Mouse (Mus musculus) left cerebral cortex, postnatal 4 days (tissue): ENCODE measurements around the gene Hdgf. TPM values are rescaled to one million over a fixed set of nuclear protein-coding genes. Genes with fewer than 3 reads are reported as not detected.
"Not testable (repeated sequence)": the region's sequence is repeated elsewhere in the genome, so short reads cannot be mapped to it uniquely, and the experiment has no call there.

ENCODE experiments used
- DNase-seq: peaks from one replicate; pipeline ENCODE4 v3.0.0-alpha.2; 2022
- intact Hi-C: fragments of 180-260 bp; cut with DNase I; formaldehyde crosslinking; loops from one replicate; pipeline ENCODE4 v1.15.1; 2025
- total RNA-seq, 2 experiments: library from RNA; stranded (reverse); gene quantifications; 2 replicates each; pipeline ENCODE4 v1.2.3; 2021

Gene Hdgf
- 100 to 1,000 TPM; 131 to 136 TPM for total RNA-seq

DNA sequence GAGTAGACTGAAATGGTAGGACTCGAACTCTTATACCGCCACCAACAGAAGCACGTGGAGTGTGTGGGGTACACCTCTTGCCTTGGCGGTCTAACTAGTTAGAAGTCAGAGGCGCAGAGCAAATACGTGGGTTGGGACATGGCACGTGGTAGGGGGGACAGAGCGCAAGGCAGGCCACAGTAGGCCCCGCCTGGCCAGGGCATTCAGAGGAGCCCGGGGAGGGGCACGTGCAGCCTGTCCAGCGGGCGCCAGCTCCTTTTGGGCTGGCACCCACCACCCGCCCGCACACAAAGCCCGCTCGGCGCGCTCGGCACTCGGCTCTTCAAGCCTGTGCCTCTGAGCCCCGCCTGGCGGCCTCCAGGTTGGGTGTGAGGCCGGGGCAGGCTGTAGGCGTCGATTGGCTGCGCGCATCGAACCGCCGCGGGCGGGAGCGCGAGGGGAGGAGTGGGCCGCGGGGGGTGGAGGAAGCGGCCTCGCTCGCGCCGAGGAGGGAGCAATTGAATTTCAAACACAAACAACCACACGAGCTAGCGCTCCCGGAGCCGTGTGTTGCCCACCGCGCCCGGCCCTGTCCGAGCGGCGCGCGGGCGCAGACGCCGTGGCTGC lies at the start of gene Hdgf:
Gene Hdgf (plus strand): TSS at position 442 of the 606 bp plus-strand sequence.
- intact Hi-C loops: no loop called here
- DNase-seq: peak; percentile 97

DNA sequence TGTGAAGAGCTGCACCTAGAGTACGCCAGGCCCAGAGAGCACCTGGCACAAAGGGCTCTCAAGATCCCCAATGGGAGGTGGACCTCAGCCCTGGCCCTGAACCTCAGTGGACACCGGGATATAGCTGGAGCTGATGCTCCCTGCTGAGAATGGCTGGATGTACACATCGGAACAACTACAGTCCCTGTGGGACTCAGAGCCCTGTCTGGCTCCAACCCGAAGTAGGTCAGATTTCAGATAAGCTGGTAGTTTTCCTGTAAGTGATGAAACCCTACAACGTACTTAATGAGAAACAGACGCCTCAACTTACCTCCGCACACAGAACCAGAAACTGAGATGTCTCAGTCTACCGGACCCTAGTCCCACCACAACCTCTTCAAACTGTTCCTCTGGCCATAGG lies 48.5 kb upstream of the Hdgf start:
- intact Hi-C loops: loop anchor here (5.0 kb wide), 1 partner anchor 85 kb away; no protein-coding TSS in a partner anchor

GRCm38 (mm10) chr3:87859813-87860212 lies 46.3 kb upstream of the Hdgf start:
- DNase-seq: peak; percentile 64
- intact Hi-C loops: loop anchor here (5.0 kb wide), 1 partner anchor 88 kb away; no protein-coding TSS in a partner anchor

More for the DNA sequence above, 48.5 kb upstream of the Hdgf start:
- DNase-seq: no peak

DNA sequence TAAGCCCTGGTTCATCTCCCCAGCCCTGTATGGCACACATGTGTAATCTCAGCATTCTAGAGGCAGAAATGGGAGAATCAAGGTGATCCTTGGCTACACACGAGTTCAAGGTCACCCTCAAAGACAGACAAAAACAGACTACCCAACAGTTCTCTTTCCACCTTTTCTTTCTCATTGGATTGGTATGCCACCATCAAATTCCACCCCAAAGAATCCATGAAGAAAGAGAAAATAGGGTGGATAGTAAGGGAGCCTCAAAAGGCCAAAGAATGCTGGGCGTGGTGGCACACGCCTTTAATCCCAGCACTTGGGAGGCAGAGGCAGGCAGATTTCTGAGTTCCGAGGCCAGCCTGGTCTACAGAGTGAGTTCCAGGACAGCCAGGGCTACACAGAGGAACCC lies 42.0 kb upstream of the Hdgf start:
- DNase-seq, intact Hi-C loops: not testable (repeated sequence)

DNA sequence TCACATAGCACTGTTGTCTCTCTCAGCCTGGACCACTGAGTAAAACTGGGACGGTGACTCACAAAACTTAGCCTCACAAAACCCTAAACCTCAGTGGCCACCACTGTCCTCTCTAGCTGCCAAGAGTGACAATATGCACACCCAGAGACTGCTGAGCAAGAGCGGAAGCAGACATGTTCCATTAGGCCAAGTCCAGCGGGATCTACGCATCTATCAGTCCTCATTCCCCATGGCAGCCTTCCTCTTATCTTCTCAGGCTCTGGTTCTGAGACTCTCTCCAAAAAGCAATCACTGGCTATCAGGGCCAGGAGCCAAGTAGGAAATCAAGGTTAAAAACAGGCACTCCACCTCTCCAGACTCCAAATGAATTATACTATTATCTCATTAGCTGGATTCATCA lies 28.4 kb upstream of the Hdgf start:
- intact Hi-C loops: no loop called here

DNA sequence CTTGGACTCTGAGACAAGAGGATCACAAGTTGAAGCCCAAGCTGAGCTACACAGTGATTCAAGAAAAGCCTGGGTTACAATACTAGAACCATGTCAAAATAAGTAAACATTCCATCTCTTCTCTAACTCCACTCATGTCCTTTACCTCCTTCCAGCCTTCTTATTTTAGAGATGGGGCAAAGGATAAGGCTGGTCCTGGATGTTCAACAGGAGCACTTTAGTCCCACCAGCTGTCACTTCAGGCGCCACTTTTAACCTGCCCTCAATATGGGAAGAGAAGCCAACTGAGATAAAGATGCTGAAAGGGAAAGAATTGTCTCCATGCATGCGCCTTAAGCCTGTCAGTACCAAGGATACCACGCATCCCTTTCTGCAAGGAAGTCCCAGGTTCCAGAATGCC lies 21.8 kb upstream of the Hdgf start:
- intact Hi-C loops: no loop called here

More for the DNA sequence above, 28.4 kb upstream of the Hdgf start:
- no peak for DNase-seq

GRCm38 (mm10) chr3:87884708-87885251 lies 21.3 kb upstream of the Hdgf start:
- peak; percentile 54 for DNase-seq
- intact Hi-C loops: no loop called here

More for the DNA sequence above, 21.8 kb upstream of the Hdgf start:
- DNase-seq: no peak

DNA sequence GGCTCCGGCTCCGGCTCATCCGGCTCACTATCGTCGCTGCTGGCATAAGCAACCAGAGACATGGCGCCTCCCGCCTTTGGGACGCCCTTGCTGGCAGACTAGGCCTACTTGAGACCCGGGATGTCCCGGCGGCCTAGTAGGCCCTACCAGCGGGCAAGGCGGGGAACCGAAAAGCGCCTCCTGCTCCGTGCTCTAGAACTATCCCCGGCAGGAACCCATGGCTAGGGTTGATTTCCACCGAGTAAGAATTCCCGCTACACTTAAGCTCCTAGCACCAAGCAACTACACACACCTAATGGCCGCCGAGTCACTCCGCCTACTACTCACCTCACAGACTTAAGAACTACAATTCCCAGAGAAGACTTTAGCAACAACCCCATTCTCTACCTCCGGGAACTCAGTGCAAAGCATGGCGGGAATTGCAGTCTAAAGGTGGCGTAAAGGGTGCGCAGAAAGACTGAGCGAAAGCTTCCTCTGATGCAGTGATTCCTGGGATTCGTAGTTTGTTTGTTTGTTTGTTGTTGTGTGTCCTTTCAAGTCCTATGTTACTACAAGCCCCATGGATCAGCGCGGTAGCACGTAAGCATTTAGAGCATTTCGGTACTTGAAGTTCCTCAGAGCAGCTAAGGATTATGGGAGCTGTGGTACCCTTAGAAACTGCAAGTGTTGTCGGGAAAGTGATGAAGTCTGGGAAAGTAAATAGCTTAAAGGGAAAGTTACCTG lies 20.7 kb upstream of the Hdgf start, which contains the start of gene Prcc:
Gene Prcc (minus strand): TSS at position 328 of the 723 bp plus-strand sequence.
- peak; percentile 88 for DNase-seq
- intact Hi-C loops: no loop called here

DNA sequence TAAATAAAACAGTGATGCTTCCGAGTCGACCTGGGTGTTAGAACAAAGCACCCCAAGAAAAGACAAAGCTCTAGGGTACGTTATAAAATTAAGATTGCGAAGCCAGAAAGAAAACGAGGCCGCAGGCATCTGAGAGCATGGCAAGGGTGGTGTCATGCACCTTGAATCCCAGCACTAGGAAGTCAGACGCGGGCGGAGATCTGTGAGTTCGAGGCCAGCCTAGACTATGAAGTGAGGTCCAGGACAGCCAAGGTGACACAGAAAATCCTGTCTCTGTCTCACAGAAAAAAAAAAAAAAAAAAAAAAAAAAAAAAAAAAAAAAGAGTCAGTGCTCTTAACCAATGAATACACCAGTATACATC lies 20.1 kb upstream of the Hdgf start:
- DNase-seq: peak; percentile 37
- intact Hi-C loops: no loop called here

- DNase-seq: no peak
- intact Hi-C loops: no loop called here
Observed at GRCm38 (mm10) chr3:87886416-87886815, 19.7 kb upstream of the Hdgf start.

DNA sequence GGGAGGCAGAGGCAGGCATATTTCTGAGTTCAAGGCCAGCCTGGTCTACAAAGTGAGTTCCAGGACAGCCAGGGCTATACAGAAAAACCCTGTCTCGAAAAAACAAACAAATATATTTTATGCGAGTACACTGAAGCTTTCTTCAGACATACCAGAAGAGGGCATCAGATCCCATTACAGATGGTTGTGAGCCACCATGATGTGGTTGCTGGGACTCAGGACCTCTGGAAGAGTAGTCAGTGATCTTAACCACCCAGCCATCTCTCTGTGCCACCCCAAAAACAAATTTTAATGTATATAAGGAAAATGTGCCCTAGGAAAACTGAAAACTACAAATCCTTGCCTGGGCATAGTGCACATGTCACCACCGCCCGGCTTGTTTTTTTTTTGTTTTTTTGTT lies 18.7 kb upstream of the Hdgf start:
- DNase-seq, intact Hi-C loops: not testable (repeated sequence)

DNA sequence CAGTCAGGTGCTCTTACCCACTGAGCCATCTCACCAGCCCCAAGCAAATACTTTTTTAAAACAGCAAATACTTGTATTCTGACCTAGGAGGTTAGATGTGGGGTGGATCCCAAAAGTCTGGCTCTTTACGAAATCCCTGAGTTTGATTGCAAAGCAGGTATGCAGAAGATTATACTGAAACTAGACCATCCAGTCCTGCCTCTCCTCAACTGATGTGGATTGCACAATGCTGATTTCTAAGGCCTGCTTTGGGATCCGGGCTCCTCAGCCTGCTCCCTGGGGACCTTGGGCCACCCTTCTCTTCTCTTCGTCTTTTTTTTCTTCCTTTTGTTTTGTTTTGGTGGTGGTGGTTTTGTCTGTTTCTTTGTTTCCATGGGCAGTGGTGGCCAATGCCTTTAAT lies 14.6 kb upstream of the Hdgf start:
- intact Hi-C loops: no loop called here

DNA sequence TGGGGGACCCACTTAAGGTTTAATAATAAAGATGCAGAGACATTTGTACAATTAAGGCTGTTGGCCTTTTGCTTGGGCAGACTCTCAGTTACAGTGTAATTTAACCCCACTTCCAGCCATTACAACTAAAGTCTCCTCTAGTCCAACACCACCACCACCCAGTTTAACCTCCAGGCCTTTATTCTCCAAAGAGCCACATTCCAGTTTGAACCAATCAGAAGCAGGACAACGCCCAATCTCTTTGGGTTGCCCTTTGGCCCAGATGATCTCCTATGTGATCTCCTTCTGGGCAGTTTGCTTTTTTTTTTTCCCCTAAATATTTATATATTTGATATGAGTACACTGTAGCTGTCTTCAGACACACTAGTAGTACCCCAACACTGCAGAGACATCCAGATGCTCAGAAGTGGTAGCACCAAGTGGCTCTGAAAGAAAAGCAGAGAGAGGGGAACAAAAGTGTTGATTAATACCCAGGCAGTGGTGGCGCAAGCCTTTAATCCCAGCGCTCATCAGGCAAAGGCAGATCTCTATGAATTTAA lies 12.7 kb upstream of the Hdgf start:
- intact Hi-C loops: no loop called here
- DNase-seq: no peak

More for the DNA sequence above, 14.6 kb upstream of the Hdgf start:
- DNase-seq: no peak

DNA sequence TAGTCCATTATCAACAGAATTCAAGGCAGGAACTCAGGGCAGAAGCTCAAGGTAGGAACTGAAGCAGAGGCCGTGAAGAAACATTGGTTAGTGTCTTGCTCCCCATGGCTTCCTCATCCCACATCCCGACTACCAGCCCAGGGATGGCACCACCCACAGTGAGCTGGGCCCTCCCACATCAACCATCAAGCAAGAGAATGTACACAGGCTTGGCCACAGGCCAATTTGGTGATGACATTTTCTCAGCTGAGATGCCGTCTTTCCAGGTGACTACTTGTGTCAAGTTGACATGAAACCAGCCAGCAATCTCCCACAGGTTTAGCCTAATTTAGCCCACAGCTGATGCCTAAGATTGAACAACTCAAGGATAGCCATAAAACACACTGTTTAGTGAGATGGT lies 6.9 kb upstream of the Hdgf start:
- intact Hi-C loops: no loop called here

GRCm38 (mm10) chr3:87899776-87900175 lies 6.3 kb upstream of the Hdgf start:
- intact Hi-C loops: no loop called here
- DNase-seq: no peak

More for the DNA sequence above, 6.9 kb upstream of the Hdgf start:
- no peak for DNase-seq

GRCm38 (mm10) chr3:87901036-87901624 lies 5.0 kb upstream of the Hdgf start:
- intact Hi-C loops: no loop called here
- DNase-seq: no peak

GRCm38 (mm10) chr3:87901959-87902358 lies 4.2 kb upstream of the Hdgf start:
- DNase-seq, intact Hi-C loops: not testable (repeated sequence)

DNA sequence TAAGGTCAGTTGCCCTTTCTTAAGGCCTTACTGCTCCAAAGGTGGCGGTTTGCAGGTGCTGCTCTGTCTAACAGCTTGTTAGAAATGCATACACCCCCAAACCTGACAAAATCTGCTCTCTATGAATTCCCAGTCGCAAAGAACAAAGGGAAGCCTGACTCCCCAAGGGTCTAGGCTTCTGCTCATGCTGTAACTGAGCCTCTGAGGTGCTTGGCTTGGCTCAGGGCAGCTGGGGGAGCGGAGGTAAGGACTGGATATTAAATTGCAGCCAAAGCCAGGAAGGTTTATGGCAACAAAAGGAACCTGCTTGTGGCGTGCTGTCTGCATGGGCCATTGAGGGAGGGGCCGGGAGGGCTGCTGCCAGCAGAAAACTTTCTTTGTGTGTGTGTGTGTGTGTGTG lies 2.3 kb upstream of the Hdgf start:
- DNase-seq: no peak
- intact Hi-C loops: no loop called here

GRCm38 (mm10) chr3:87906601-87906980 lies 470 bp downstream of the Hdgf start:
- intact Hi-C loops: no loop called here
- DNase-seq: peak; percentile 39

DNA sequence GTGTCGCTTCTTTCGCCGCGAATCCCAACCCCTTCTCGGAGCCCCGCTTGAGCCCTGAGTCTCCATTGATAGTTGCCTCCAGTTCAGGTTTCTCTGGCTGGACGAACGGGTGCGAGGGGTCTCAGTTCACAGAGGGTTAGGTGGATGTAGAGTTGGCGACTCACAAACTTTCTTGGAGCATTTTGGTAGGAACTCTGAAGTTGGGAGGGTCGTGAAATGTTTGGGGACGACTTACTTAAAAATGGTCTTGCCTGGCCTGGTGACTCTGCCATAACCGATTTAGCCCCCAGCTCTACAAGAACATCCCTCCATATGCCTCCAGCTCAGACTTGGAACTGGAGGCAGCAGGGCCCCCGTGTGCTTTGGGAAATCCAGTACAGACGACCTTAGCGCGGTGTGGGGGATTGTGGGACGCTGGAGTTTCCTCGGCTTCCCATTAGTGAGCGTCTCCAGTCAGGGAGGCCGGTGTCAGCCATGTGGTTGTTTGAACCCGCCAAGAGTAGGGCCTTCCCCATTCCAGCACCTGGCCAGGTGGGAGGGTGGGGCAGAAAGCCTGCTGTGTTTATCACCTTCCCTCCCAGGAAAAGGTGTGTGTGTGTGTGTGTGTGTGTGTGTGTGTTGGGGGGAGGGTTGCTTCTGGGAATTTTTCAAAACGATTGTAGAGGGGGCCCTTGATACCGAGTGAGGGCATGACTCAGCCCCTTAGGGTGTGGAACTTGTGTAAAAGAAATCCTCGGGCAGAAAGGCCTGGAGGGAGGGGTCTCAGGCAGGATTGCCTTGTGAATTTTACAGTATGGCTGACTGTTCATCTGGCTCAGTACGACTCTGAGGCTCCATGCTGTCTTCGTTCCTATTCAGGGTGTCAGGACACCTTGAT lies 1.1 kb downstream of the Hdgf start:
- intact Hi-C loops: no loop called here
- peak; percentile 29 for DNase-seq
